Mouse (Mus musculus) cerebellum, adult 2 months (tissue): ENCODE measurements at regions not wholly inside any gene's neighbourhood (a gene's known extent, or its start where the extent isn't known, plus 50 kb on each side); places are given as distances from the start of the nearest gene placed in this dataset.

Experiments used
- CTCF ChIP-seq: fragments of 200-500 bp; IDR thresholded peaks from 2 replicates; pipeline ENCODE4 v1.5.1; 2011; ENCODE audit warnings: low read depth, mild to moderate bottlenecking, control low read depth, low read length, moderate library complexity, borderline replicate concordance; ENCODE audit not compliant: insufficient read depth
- POLR2A ChIP-seq: fragments of 200-500 bp; IDR thresholded peaks from 2 replicates; pipeline ENCODE4 v1.6.1; 2011; ENCODE audit warnings: low read length, control low read depth, borderline replicate concordance; ENCODE audit not compliant: insufficient read depth

- TF ChIP-seq CTCF, result no peak
- TF ChIP-seq POLR2A, result no peak
Measured at GRCm38 (mm10) chr10:3117451-3118070, 150.0 kb downstream of the H60c start.
